Mouse (Mus musculus) kidney, postnatal 14 days (tissue): ENCODE measurements at regions not wholly inside any gene's neighbourhood (a gene's known extent, or its start where the extent isn't known, plus 50 kb on each side); places are given as distances from the start of the nearest gene placed in this dataset.

Experiments used
- DNase-seq: peaks from one replicate; pipeline ENCODE4 v3.0.0; 2022; ENCODE audit warnings: mixed read lengths

DNA sequence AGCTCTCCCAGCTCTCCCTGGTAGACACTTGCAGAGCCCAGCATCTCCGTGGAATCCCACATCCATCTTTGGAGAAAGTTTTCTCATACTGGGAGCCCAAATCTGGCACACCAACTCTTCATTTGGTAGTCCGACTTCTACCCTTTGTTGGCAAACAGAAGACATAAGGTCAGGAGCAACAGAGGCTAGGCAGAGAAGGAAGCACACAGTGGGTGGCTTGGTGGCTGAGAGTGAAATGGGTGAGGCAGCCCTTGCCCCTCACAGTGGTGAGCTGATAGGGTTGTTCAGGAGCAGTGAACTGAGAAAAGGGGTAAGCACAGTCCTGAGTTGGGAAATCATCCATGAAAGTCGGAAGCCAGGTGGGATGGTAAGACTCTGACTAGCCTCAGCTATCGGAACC is 157.6 kb upstream of the Arid2 start:
- DNase-seq = no peak

DNA sequence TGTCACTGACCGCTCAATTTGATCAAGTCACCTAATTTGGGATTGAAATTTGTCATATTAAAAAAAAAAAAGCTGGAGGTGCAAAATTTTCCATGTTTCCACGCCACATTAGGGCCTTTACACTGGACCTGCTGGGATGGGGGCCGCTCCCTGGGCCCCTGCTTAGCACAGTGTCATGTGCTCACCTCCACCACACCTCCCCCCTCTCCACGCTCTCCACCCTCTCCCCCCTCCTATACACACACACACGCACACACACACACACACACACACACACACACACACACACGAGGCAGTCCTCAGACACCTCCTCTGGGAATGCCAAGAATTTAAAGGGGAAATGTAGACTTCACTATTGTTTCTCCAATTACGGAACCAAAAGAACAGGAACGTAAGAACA is 156.8 kb upstream of the Arid2 start:
- no peak for DNase-seq

DNA sequence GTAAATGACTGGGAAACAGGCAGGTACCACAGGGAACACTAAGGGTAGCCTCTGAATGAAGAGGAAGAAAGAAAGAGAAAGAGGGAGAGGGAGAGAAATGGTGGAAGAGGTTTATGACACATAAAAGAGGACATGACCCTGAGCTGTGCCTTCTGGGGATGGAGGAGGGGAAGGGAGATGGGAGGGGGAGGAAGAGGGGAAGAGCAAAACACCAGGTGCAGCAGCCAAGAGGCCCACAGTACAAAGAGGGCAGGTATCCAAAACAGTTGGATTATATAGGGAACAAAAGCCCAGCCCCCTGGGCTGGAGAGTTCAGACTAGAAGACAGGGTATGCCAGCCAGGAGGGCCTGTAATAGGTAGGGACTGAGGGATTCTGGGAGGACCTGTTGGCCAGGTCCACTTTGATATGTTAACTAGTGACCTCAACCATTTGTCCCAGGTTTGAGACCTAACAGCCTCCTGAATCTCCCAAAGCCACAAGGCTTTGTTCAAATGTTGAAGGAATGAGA is 155.7 kb upstream of the Arid2 start:
- DNase-seq = no peak

DNA sequence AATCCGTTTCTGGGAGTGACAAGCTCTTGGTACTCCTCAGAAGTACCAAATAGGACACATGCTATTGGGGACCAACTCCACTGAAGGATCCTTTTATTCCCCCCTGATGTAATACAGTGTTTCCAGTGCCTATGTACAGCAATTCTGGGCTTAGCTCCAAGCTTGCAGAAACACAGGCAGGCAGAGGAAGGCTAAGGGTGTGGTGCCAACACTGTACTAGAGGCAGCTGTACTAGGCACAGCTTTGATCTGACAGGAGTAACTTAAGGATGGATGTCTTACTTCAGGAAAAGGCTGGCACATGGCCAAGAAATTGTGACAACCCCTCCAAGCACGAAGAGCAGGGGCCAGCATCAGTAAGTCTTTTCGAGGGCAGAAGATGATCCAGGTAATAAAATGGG is 154.7 kb upstream of the Arid2 start:
- DNase-seq = peak; percentile 41

DNA sequence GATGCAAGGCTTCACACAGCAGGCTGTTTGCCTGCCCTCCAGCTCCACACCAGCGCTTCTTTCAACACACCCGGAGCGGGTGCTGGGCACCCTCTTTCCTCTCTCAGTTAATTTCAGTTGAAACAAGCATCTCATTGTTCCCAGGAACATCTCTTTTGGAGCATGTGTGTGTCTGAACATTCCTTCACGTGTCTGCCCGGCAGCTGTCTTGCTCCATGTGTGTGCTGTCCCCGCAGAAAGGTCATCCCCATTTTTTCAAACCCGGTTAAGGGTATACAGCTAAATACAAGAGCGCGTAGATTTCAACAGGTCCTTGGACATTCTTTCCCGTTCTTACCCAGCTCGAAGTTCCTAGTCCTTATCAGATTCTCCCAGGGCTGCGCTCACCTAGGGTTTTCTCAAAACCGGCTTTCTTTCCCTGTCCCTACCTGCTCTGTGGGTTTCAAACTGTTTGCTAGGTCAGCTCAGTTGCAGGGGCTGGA is 152.0 kb upstream of the Arid2 start:
- DNase-seq = no peak

DNA sequence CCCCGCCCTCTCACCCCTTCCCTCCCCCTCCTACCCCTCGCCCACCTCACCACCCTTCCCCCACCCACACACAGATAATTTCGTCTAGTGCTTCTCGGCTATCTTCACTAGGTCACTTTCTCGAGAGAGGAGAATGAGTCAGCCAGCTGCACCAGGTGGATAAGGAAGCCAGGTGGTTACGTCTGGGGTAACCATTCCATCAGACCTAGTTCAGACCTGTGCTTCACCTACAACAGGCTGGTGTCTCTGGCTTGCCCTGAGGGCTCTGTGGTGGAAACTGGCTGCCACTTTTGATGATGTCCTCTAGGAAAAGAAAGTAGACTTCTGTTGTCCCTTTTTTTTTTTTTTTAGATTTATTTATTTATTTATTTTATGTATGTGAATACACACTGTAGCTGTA is 151.5 kb upstream of the Arid2 start:
- no peak for DNase-seq

DNA sequence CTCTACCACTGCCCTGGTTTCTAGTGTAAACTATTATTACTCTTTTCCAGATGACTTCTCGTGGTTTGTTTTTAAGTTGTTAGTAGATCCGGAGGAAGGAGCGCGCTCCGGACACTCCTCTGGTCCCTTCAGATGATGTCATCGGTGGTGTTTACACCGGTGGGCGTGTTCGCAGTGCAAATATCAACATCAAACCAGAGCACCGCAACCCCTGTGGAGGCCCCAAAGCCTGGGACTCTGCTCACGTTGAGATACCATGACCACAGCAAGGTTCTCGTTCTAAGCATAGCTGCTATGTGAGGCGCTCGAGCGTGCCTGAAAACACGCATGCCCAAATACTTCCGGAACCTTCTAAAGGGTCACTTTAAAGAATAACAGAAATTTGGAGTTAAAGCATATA is 149.8 kb upstream of the Arid2 start:
- DNase-seq = no peak

DNA sequence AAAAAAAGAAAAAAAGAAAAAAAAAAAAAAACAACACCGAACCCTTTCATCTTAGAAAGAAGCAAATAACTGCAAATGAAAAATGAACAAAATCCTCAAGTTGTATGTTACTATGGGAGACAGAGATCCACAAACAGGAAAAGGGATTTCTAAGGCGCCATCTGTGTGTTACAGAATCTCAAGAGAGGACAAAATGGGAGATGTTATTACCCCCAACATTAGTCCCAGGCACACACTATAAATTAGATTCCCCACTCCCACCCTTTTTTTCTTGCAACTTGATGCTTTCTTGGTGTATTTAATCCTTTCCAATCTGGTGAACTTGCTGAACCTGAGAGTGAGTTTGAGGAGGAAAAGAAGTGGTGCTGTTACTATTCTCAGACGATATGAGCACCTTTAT is 149.4 kb upstream of the Arid2 start:
- no peak for DNase-seq

DNA sequence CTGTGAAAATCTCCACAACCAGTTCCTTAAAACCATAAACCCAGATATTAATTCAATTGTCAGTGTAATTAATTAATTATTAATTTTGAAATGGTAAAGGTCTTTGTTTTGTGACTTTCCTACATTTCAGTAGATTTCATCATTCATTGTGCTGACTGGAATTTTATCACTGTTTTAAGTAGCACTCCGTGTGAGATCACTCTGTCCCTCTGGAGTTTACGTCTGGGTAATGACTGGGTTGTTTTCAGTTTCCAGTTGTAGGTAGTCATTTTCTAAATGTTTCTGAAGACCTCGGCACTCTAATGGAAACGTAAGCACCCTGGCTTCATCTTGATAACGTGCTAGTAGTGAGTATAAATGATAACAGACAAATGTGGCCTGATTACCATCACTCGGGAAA is 133.8 kb upstream of the Arid2 start:
- DNase-seq = no peak

DNA sequence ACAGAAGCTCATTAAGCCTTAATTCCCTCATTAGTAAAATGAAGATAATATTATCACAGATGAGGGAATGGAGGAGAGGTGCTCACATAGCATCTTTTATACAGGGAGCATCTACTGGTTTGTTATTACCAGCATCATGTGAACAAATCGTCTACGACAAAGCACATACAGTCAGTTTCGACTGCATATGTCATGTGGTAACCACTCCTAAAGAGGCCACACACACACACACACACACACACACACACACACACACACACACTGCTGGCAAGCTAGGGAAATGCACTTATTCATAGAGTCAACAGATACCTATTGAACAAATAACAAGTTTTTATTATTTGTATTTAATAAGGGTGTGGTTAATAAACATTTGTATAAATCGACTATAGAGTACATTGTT is 129.0 kb upstream of the Arid2 start:
- no peak for DNase-seq

DNA sequence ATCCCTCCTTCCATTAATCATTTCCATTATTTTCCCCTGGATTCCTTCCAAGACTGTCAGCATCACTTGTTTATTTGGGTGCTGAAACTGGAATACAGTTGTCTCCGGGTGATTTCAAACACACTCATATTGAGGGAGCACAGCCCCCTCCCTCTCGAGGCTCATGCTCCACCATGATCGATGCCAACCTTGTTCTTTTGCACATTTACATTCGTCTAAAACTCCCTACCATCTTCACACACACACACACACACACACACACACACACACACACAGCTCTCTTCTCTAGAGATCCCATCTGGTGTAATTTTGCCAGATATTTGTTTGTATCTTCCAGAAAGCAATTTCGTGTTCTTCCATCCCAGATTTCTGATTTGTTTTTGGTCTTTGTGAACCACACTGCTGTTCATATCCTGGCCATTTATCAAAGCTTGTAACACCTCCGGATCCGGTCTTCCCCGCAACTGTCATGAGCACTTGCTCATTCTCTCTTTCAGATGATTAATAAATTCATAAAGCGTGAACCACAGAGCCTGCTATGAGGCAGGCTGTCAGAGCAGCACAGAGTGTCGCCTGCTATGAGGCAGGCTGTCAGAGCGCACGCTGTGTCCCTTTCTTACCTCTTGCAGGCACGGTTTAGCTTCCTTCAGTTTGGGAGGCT is 122.4 kb upstream of the Arid2 start:
- DNase-seq = no peak

DNA sequence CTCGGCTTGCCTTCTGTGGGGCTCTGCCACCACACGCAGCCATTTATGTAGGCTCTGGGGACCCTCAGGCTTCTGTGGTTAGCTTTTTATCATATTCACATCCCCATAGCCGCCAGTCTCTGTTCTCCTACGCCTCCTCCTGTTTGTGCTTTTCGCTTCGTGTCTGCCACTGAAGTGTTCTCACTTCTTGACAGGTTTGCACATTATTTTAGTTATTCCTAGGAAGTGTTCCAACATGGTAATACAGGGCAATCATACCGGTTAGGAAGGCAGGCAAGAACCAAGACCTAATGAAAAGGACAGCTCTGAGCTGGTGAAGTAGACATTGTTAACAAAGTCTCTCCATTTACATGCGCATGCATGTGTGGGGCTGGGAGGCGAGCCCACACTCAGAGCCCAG is 120.1 kb upstream of the Arid2 start:
- no peak for DNase-seq

DNA sequence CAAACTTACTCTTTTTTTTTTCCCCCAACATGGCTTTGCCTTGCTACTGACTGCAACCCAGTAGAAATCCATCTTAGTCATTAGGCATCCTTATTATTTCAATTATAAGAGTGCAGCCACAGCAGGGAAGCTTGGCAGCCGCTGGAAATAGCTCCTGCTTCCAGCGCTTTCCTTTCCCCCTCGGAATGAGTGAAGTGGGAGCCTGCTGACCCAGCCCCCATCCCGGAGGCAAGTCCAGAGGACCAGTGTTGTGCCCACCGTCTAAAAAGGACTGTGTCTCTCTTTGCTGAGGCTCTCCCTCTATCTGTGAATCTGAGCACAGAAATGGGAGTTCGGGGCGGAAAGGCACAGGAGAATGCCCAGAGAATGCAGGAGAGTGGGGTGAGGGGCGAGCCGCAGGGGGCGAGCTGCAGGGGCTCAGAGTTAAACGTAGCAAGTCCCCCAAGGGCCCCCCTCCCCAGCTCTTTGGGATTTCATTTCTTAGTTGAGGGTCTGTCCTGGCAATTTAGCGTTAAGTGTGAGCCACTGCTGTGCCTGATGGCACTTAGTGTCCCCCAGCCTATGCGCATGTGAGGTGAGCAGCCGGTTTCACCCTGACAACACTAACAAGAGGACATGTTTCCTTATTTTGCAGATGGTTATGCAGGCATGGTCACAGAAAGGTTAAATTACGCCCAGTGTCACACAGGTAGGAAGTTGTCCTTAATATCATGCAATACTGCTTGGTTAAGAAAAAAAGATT is 117.4 kb upstream of the Arid2 start:
- DNase-seq = no peak

DNA sequence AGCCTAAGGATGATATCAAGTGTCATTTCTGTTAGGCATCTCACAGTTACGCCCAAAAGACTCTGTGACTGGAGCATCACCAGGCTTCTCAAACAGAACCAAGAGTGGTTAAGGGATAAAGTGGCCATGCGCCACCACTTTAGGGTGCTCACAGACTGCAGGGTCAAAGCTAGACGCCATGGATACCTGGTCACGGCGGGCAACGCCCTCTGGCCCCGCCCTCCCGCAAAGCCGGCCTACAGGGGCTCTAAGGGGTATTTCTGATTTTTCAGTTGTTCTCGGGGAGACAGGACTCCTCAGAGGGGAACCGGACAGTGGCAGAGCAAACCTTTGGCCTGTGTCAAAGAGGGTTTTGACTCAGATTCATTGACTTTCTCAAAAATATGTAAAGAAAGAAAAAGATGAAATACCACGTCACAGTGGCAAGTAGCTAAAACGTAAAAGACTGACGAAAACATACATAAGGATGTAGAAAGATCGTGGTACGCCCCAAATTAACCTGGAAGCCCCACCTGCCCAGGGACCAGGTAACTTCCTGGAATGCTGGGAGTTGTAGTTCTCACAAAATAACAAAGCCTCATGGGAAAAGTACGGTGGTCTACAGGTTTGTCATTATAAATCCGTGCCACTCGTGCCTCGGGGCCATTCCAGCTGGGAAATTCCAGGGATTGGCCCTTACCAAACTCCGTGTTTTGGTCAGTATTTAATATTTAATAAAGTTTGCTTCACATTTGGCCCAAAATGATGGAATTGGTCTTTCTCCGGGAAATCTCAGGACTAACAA is 116.1 kb upstream of the Arid2 start:
- DNase-seq = peak; percentile 65

DNA sequence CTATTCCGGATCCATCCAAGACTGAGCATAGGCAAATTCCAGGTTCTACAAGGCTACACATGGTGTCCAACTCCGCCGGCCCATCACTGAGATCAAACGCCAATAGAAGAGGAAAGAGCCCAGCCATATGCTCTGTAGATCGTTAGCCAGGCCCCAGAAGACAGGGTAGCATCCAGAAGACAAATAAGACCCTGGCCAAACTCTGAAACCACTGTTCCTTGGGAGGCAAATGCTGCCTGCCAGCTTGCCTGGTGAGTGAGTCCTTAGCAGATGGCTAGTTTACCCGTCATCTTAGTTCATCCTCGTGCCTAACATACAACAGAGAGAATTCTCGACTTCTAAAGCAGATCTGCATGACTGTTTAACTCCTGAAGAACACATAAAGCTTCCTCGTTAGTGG is 109.4 kb upstream of the Arid2 start:
- no peak for DNase-seq

DNA sequence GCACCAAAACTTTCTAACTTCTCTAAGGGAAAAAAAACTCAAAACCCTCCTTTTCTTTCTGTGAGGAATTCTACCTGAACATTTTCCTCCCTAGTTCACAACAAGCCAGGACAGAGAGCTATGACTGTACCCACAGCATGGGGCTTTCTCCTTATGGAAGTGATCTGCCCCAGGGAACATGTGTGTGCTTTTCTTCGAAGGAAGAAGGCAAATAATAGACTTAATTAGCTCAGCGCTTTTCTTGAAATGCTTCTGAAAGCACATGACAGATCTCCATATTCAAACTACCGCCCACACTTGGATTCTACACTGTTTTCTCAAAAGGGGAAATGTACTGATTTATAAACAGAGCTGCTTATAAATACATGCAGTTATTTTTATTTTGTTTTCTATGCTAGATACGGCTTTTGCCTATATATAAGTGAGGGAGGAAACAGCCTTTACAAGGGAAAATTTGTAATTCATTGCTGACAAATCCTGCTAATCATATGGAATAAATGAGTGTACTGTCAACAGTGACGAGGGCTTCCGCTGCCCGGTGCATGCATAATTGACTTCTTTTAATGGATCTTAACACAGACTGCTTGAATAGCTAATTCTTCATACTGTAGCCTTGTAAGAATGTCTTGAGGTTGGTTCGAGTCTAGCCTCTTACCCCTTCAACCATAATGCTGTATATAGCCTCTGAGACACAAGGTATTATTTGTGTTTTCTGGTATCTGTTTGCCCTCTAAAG is 108.8 kb upstream of the Arid2 start:
- DNase-seq = no peak

DNA sequence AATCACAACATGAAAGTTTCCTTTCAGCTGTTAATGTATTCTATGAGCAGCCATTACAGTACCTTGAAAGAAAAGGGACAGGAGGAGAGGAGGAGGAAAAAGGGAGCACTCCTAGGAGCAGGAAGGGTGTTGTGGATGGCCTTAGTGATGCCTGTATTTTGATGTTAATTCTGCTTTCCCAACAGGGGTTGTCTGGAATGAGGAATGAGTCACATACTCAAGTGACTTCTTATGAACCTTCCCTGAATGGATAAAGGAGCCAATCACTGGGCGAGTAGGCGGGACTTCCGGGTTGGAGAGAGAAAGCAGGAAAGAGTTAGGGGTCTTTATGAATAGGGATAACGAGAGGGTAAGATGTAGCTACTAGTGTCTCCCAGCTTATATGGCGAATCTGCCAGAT is 107.8 kb upstream of the Arid2 start:
- DNase-seq = no peak

DNA sequence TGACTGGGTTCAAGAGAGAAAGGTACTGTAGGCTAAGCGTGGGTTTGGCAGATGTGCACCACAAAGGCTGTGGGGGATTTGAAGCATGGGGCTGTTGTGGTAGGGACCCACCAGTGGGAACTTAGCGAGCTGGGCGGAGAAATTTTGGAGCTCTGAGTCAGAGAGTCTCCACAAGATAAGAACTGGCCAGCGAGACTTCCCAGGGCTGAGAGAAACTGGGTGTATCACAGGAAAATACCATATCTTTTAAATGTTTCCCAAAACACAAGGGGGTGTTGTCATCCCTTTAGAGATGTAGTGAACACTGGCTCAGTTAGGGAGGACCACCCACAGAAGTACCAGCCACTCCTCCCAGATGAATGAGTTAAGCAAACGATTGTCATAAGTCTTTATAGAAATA is 107.3 kb upstream of the Arid2 start:
- no peak for DNase-seq

DNA sequence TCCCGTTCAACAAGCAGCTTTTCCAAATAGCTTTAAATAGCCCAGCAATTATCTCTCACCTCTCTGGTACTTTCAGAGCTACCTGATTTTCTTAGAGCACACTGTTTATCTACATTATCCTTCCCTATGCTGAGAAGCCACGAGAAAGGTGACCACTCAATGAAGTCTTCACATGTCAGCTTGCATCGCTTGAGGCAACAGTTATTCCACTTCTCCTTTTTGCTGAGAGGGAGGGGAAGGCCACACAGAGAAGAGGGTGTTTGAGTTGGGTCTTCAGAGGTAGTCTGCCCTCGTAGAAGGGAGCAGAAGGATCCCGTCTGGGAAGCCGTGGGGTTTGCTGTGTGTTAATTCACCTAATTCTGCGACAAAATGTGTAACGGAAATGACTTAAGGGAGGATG is 106.3 kb upstream of the Arid2 start:
- DNase-seq = no peak

DNA sequence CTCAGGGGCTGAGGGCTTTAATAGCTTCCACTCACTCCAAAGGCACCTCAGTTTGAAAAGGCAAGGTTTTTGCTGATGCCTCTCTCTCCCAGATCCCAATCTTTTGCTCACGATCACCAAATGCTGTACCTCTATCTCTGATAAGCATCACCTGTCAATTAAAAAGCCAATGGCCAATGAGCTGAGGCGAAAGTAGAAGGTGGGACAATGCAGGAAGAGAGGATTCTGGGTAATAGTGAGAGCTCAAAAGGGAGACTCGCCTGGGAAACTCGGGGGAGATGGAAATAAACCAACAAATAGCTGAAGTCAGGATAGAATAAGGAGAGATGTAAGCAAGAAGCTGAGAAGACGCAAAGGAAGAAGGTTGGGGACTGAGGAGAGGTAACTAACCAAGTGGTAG is 105.0 kb upstream of the Arid2 start:
- DNase-seq = no peak

DNA sequence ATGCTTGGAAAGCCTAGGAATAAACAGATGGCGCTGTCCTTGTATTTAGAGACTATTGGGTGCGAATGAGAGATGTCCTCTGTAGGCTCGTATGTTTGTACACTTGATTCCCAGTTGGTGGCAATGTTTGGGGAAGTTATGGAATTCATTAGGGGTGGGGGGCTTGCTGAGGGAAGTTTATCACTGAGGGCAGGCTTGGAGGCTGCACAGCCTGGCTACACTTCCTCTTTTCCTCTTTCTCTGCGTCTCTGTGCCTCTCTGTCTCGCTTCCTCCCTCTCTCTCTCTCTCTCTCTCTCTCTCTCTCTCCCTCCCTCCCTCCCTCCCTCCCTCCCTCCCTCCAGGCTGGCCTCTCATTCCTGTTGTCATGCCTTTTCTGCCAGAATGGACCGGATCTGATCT is 104.2 kb upstream of the Arid2 start:
- no peak for DNase-seq

DNA sequence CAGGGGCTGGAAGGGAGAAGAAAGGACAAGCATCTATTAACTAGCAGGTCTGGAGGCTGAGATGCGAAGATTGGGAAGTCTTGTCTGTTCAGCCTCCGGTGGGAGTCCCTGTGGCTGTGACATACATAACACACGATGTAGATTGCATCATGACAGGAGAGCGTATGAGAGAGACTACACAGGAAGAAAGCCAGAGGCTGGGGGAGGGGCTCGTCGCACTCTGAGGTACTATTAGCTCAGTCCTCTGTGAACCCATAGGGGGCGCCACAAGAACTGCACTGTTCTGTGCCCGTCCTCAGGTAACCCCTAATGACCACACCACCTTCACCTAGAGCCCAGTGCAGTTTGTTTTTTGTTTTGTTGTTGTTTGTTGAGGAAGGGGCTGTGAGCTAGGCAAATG is 102.7 kb upstream of the Arid2 start:
- no peak for DNase-seq

DNA sequence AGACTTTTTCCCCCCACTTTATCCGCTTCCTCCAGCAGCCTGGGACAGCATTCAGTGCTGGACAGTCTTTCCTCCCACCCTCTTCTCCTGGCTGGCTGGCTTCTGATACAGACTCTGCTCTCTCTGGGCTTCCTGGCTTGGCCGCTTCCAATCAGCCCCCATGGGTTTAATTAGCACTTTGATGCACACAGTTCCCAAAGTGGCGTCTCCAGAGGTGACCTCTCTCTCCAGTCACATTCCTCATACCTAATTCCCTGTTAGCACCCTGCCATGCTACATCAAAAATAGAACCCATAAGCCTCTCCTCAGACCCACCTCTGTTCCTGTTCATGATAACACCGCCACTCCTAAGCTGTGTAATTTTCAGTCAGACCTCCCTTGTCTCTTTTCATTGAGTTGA is 101.9 kb upstream of the Arid2 start:
- no peak for DNase-seq
